Mouse (Mus musculus) layer of hippocampus, postnatal 25 days (tissue): ENCODE results near the gene Pitpnc1. TPM values are rescaled to one million over a fixed set of nuclear protein-coding genes. Genes with fewer than 3 reads are reported as not detected.

Experiments
- DNase-seq, 2 experiments: peaks; one replicate each; pipeline ENCODE4 v3.0.0; 2022; ENCODE audit warnings: mixed read lengths in 2 of 2, low spot score in 1 of 2; ENCODE audit errors: extremely low spot score in 1 of 2
- total RNA-seq, 2 experiments: library from RNA; stranded (reverse); gene quantifications; 2 replicates each; pipeline ENCODE4 v1.2.3; 2021

Pitpnc1 gene
- total RNA-seq, 2 experiments from 2014 or later = 53.6 to 58.3 TPM

- no peak for DNase-seq
Measured at GRCm38 (mm10) chr11:107250882-107251281, 219.6 kb downstream of the Pitpnc1 start.

GRCm38 (mm10) chr11:107248753-107249152, 221.7 kb downstream of the Pitpnc1 start:
- DNase-seq = no peak

GRCm38 (mm10) chr11:107245657-107246056, 224.8 kb downstream of the Pitpnc1 start:
- no peak for DNase-seq

- no peak for DNase-seq
Measured at GRCm38 (mm10) chr11:107243126-107243525, 227.4 kb downstream of the Pitpnc1 start.

GRCm38 (mm10) chr11:107241678-107242077, 228.8 kb downstream of the Pitpnc1 start:
- no peak for DNase-seq

- no peak for DNase-seq
Measured at GRCm38 (mm10) chr11:107238506-107238905, 232.0 kb downstream of the Pitpnc1 start.

- no peak for DNase-seq
Measured at GRCm38 (mm10) chr11:107237532-107237931, 233.0 kb downstream of the Pitpnc1 start.

- no peak for DNase-seq
Measured at GRCm38 (mm10) chr11:107233252-107233890, 237.1 kb downstream of the Pitpnc1 start.

- DNase-seq = no peak
Measured at GRCm38 (mm10) chr11:107230128-107230527, 240.4 kb downstream of the Pitpnc1 start.

GRCm38 (mm10) chr11:107226431-107226830, 244.1 kb downstream of the Pitpnc1 start:
- no peak for DNase-seq

GRCm38 (mm10) chr11:107226013-107226412, 244.5 kb downstream of the Pitpnc1 start:
- DNase-seq = no peak

- no peak for DNase-seq
Measured at GRCm38 (mm10) chr11:107225301-107225700, 245.2 kb downstream of the Pitpnc1 start.

- no peak for DNase-seq
Measured at GRCm38 (mm10) chr11:107223667-107224214, 246.8 kb downstream of the Pitpnc1 start.

GRCm38 (mm10) chr11:107223169-107223561, 247.3 kb downstream of the Pitpnc1 start:
- no peak for DNase-seq

GRCm38 (mm10) chr11:107222531-107223168, 247.8 kb downstream of the Pitpnc1 start:
- no peak for DNase-seq

GRCm38 (mm10) chr11:107215111-107215510, 255.4 kb downstream of the Pitpnc1 start:
- DNase-seq = no peak

GRCm38 (mm10) chr11:107213745-107214144, 256.8 kb downstream of the Pitpnc1 start:
- DNase-seq = no peak

GRCm38 (mm10) chr11:107209818-107210217, 260.7 kb downstream of the Pitpnc1 start:
- no peak for DNase-seq

- no peak for DNase-seq
Measured at GRCm38 (mm10) chr11:107201773-107202172, 268.7 kb downstream of the Pitpnc1 start.

GRCm38 (mm10) chr11:107199281-107199680, 271.2 kb downstream of the Pitpnc1 start:
- no peak for DNase-seq

GRCm38 (mm10) chr11:107195334-107195733, 275.2 kb downstream of the Pitpnc1 start:
- no peak for DNase-seq

GRCm38 (mm10) chr11:107190376-107190775, 280.1 kb downstream of the Pitpnc1 start:
- DNase-seq = no peak
